Mouse (Mus musculus) T-helper 17 cell (primary cell): Measurements from ENCODE around the gene Ppef2.

Source experiments
- in situ Hi-C, 2 experiments: fragments of 300-600 bp; cut with MboI, MseI; formaldehyde crosslinking; loops; 1 replicate in 1 of 2; 2 replicates in 1 of 2; pipeline ENCODE4 v1.15.1; 2025; ENCODE audit warnings: high pct_unique_total_duplicates in 2 of 2

Ppef2 gene

GRCm38 (mm10) chr5:92239333-92240232 lies 16.5 kb downstream of the Ppef2 start:
- in situ Hi-C loops, result loop anchor here (5.0 to 10.0 kb wide), 2 partner anchors 52 to 725 kb away; partner anchors contain the start of gene Parm1 (in 1 of the 2)

GRCm38 (mm10) chr5:92234939-92235557 lies 21.0 kb downstream of the Ppef2 start:
- in situ Hi-C loops, result loop anchor here (5.0 to 10.0 kb wide), 2 partner anchors 48 to 720 kb away; partner anchors contain the start of gene Parm1 (in 1 of the 2)

- in situ Hi-C loops, result loop anchor here in 1 of 2 experiments (10.0 kb wide), 1 partner anchor 719 kb away; the partner anchor contains the start of gene Parm1
These were observed 22.7 kb downstream of the Ppef2 start for GRCm38 (mm10) chr5:92233366-92233765.

GRCm38 (mm10) chr5:92231836-92232235 lies 24.2 kb downstream of the Ppef2 start:
- in situ Hi-C loops, result loop anchor here in 1 of 2 experiments (10.0 kb wide), 1 partner anchor 717 kb away; the partner anchor contains the start of gene Parm1

- in situ Hi-C loops, result loop anchor here in 1 of 2 experiments (10.0 kb wide), 1 partner anchor 716 kb away; the partner anchor contains the start of gene Parm1
These were observed 25.8 kb downstream of the Ppef2 start for GRCm38 (mm10) chr5:92230306-92230705.

- in situ Hi-C loops, result no loop called here
These were observed 26.6 kb downstream of the Ppef2 start for GRCm38 (mm10) chr5:92229514-92229913.

- in situ Hi-C loops, result no loop called here
These were observed 27.3 kb downstream of the Ppef2 start for GRCm38 (mm10) chr5:92228776-92229175.

- in situ Hi-C loops, result no loop called here
These were observed 28.3 kb downstream of the Ppef2 start for GRCm38 (mm10) chr5:92227782-92228181.

GRCm38 (mm10) chr5:92220287-92220902 lies 35.7 kb downstream of the Ppef2 start:
- in situ Hi-C loops, result no loop called here

GRCm38 (mm10) chr5:92219826-92220225 lies 36.3 kb downstream of the Ppef2 start:
- in situ Hi-C loops, result no loop called here

- in situ Hi-C loops, result no loop called here
These were observed 36.9 kb downstream of the Ppef2 start for GRCm38 (mm10) chr5:92218915-92219793.

- in situ Hi-C loops, result no loop called here
These were observed 40.8 kb downstream of the Ppef2 start, which contains the start of gene U90926 for GRCm38 (mm10) chr5:92215308-92215707. Gene U90926, minus strand, starts transcription at chr5:92215408.

GRCm38 (mm10) chr5:92212231-92212630 lies 43.8 kb downstream of the Ppef2 start:
- in situ Hi-C loops, result no loop called here

- in situ Hi-C loops, result no loop called here
These were observed 45.9 kb downstream of the Ppef2 start for GRCm38 (mm10) chr5:92210205-92210604.

GRCm38 (mm10) chr5:92206121-92206520 lies 50.0 kb downstream of the Ppef2 start:
- in situ Hi-C loops, result no loop called here

- in situ Hi-C loops, result no loop called here
These were observed 50.4 kb downstream of the Ppef2 start for GRCm38 (mm10) chr5:92205706-92206105.

GRCm38 (mm10) chr5:92205184-92205583 lies 50.9 kb downstream of the Ppef2 start:
- in situ Hi-C loops, result no loop called here

- in situ Hi-C loops, result no loop called here
These were observed 51.7 kb downstream of the Ppef2 start for GRCm38 (mm10) chr5:92204162-92205036.

GRCm38 (mm10) chr5:92198266-92198665 lies 57.8 kb downstream of the Ppef2 start:
- in situ Hi-C loops, result no loop called here
